In genomic region chr2:29803400-29803831, GRCm38 (mm10) we compare ENCODE assay signal across 7 mouse cellular contexts. TPM values are rescaled to one million over a fixed set of nuclear protein-coding genes. Genes with fewer than 3 reads are reported as not detected.
A peak's percentile ranks its signal among the peaks of the same experiment; 100 is the strongest.
DNase-seq lines count a peak whose midpoint lies in the region; ATAC-seq and TF ChIP-seq lines count a peak whose summit lies in the region.

No protein-coding gene starts in this region.

- H3K4me2 ChIP-seq in hindbrain, postnatal 0 days (ENCODE audit: low read depth, low read length) = peak overlapping the region; percentile 75
- peak overlapping the region; percentile 88 for H3K4me2 ChIP-seq in liver, embryonic 14.5 days (ENCODE audit: low read depth)
- peak overlapping the region; percentile 81 for H3K4me2 ChIP-seq in neural tube, embryonic 14.5 days (ENCODE audit: low read depth, low read length)

- peak overlapping the region; percentile 94 for H3K9ac ChIP-seq in hindbrain, postnatal 0 days (replicated peaks; ENCODE audit: low read length)
- peak overlapping the region; percentile 68; the same call in 1 of the 2 replicates for H3K9ac ChIP-seq in liver, embryonic 14.5 days (replicated peaks)
- H3K9ac ChIP-seq in neural tube, embryonic 14.5 days (replicated peaks; ENCODE audit: low read depth, low read length) = peak overlapping the region; percentile 89

- TF ChIP-seq CTCF in hindbrain, postnatal 0 days (IDR thresholded peaks at IDR 0.05; ENCODE audit: low read depth) = peak; percentile 61
- TF ChIP-seq CTCF in liver, embryonic 14.5 days (IDR thresholded peaks at IDR 0.05; ENCODE audit: low read depth) = peak; percentile 64

- H3K9me3 ChIP-seq in embryonic facial prominence, embryonic 10.5 days = no peaks in the 10 kb centered on the region
- H3K9me3 ChIP-seq in hindbrain, postnatal 0 days (ENCODE audit: low read length) = no peaks in the 10 kb centered on the region
- no peaks in the 10 kb centered on the region for H3K9me3 ChIP-seq in liver, embryonic 14.5 days (ENCODE audit: control insufficient read depth, low read length)
- H3K9me3 ChIP-seq in neural tube, embryonic 14.5 days (ENCODE audit: control insufficient read depth, low read length) = no peaks in the 10 kb centered on the region

- 19% methylated on average over 6 of the region's 6 CpGs for WGBS in embryonic facial prominence, embryonic 10.5 days
- WGBS in hindbrain, postnatal 0 days = 19% methylated on average over 6 of the region's 6 CpGs
- WGBS in liver, embryonic 14.5 days (ENCODE audit: insufficient replicate concordance) = 36% methylated on average over 6 of the region's 6 CpGs
- WGBS in neural tube, embryonic 14.5 days = 20% methylated on average over 6 of the region's 6 CpGs

- peaks cover 19% of the 10 kb centered on the region for H3K4me1 ChIP-seq in embryonic facial prominence, embryonic 10.5 days
- H3K4me1 ChIP-seq in hindbrain, postnatal 0 days (ENCODE audit: insufficient read depth, low read length) = peaks cover 11% of the 10 kb centered on the region
- peaks cover 0 to 7% of the 10 kb centered on the region in 2 experiments; a peak in 2 of 4 replicates for H3K4me1 ChIP-seq in liver, embryonic 14.5 days (replicated peaks; ENCODE audit: control insufficient read depth in 2 of 2, insufficient read depth in 2 of 2, low read length in 1 of 2)
- peaks cover 11% of the 10 kb centered on the region for H3K4me1 ChIP-seq in neural tube, embryonic 14.5 days (ENCODE audit: control insufficient read depth, insufficient read depth, low read length)

- ATAC-seq in hindbrain, postnatal 0 days = peak; percentile 44; the same call in 1 of the 2 replicates
- no peak for ATAC-seq in liver, embryonic 14.5 days (ENCODE audit: insufficient read depth)
- no peak for ATAC-seq in neural tube, embryonic 14.5 days (ENCODE audit: low read depth)

- 0 out of 2 replicates have a peak overlapping the region, but pooled peaks have one; percentile 87 for H3K27ac ChIP-seq in embryonic facial prominence, embryonic 10.5 days (replicated peaks)
- H3K27ac ChIP-seq in hindbrain, postnatal 0 days = peak overlapping the region; percentile 91
- H3K27ac ChIP-seq in liver, embryonic 14.5 days = no peak overlapping the region
- peak overlapping the region; percentile 89 for H3K27ac ChIP-seq in neural tube, embryonic 14.5 days (ENCODE audit: low read depth, low read length)

- peaks cover 10% of the 10 kb centered on the region; the same call in 1 of the 2 replicates for H3K27me3 ChIP-seq in embryonic facial prominence, embryonic 10.5 days (replicated peaks; ENCODE audit: low read depth, poor library complexity, severe bottlenecking)
- H3K27me3 ChIP-seq in hindbrain, postnatal 0 days (ENCODE audit: insufficient read depth, low read length) = no peaks in the 10 kb centered on the region
- H3K27me3 ChIP-seq in liver, embryonic 14.5 days (ENCODE audit: control insufficient read depth, insufficient read depth, low read length) = no peaks in the 10 kb centered on the region; the same call in 1 of the 2 replicates
- no peaks in the 10 kb centered on the region for H3K27me3 ChIP-seq in neural tube, embryonic 14.5 days (ENCODE audit: control insufficient read depth, insufficient read depth, low read length)

- no peak for TF ChIP-seq EP300 in liver, embryonic 14.5 days (IDR thresholded peaks at IDR 0.05; ENCODE audit: low read depth)

- peak; percentile 59 for DNase-seq in 416B (ENCODE audit: low read depth)
- DNase-seq in ES-CJ7 (ENCODE audit: low read depth, low spot score) = peak; percentile 65
- DNase-seq in embryonic facial prominence, embryonic 10.5 days (ENCODE audit: low spot score) = peak; percentile 47
- DNase-seq in hindbrain, postnatal 0 days (ENCODE audit: low spot score) = peak; percentile 51
- DNase-seq in liver, embryonic 14.5 days (ENCODE audit: low read depth in 3 of 3, low spot score in 3 of 3) = no peak
- no peak for DNase-seq in layer of hippocampus, postnatal 36 days

- peaks cover 45% of the 10 kb centered on the region for H3K36me3 ChIP-seq in embryonic facial prominence, embryonic 10.5 days (replicated peaks)
- peaks cover 40% of the 10 kb centered on the region for H3K36me3 ChIP-seq in hindbrain, postnatal 0 days (ENCODE audit: insufficient read depth, low read length)
- no peaks in the 10 kb centered on the region for H3K36me3 ChIP-seq in liver, embryonic 14.5 days (replicated peaks; ENCODE audit: control insufficient read depth, insufficient read depth, low read depth)
- H3K36me3 ChIP-seq in neural tube, embryonic 14.5 days (ENCODE audit: control insufficient read depth, insufficient read depth, low read length) = peaks cover 36% of the 10 kb centered on the region

- H3K4me3 ChIP-seq in embryonic facial prominence, embryonic 10.5 days = peak overlapping the region; percentile 96
- H3K4me3 ChIP-seq in hindbrain, postnatal 0 days (ENCODE audit: low read length) = peak overlapping the region; percentile 92
- H3K4me3 ChIP-seq in liver, embryonic 14.5 days (ENCODE audit: insufficient read depth in 1 of 2, low read depth in 2 of 2, low read length in 2 of 2) = peak overlapping the region in 1 of 2 experiments; percentile 61; a peak in 2 of 4 replicates
- H3K4me3 ChIP-seq in neural tube, embryonic 14.5 days (ENCODE audit: low read depth, low read length) = peak overlapping the region; percentile 90

RNA-seq across cellular contexts. Expression of gene Slc27a4, which starts 1.0 kb away (rescaled TPM):
- polyA plus RNA-seq in embryonic facial prominence, embryonic 10.5 days (2016; fragmentation: Nextera tagmentation; extraction: Ambion mirVana) = 10.1 and 11.2 TPM in 2 replicates
- total RNA-seq in hindbrain, postnatal 0 days (2014; rRNA removed) = 139 TPM in 2 replicates
- polyA plus RNA-seq in hindbrain, postnatal 0 days (2015; fragmentation: Nextera tagmentation; extraction: Ambion mirVana) = 43.4 and 46.4 TPM in 2 replicates
- polyA plus RNA-seq in liver, embryonic 14.5 days (2012; rRNA removed) = 2.3 and 2.5 TPM in 2 replicates
- polyA plus RNA-seq in liver, embryonic 14.5 days (2014; fragmentation: Nextera tagmentation; extraction: Ambion mirVana) = 1.5 and 1.9 TPM in 2 replicates
- 35.8 and 37.6 TPM in 2 replicates for polyA plus RNA-seq in neural tube, embryonic 14.5 days (2014; fragmentation: Nextera tagmentation; extraction: Ambion mirVana)
- total RNA-seq in layer of hippocampus, postnatal 36 days (2021) = 10 to 100 TPM; 69.6 to 70.5 TPM

RNA-seq across cellular contexts. Expression of gene Trub2, which starts 15.1 kb away (rescaled TPM):
- 60.7 and 65.1 TPM in 2 replicates for polyA plus RNA-seq in embryonic facial prominence, embryonic 10.5 days (2016; fragmentation: Nextera tagmentation; extraction: Ambion mirVana)
- 47.4 and 49.9 TPM in 2 replicates for total RNA-seq in hindbrain, postnatal 0 days (2014; rRNA removed)
- polyA plus RNA-seq in hindbrain, postnatal 0 days (2015; fragmentation: Nextera tagmentation; extraction: Ambion mirVana) = 32.5 and 34.2 TPM in 2 replicates
- polyA plus RNA-seq in liver, embryonic 14.5 days (2012; rRNA removed) = 11.2 and 15.1 TPM in 2 replicates
- polyA plus RNA-seq in liver, embryonic 14.5 days (2014; fragmentation: Nextera tagmentation; extraction: Ambion mirVana) = 9.3 and 11.8 TPM in 2 replicates
- polyA plus RNA-seq in neural tube, embryonic 14.5 days (2014; fragmentation: Nextera tagmentation; extraction: Ambion mirVana) = 27.1 and 29.3 TPM in 2 replicates
- 10 to 100 TPM; 39.9 to 46.6 TPM for total RNA-seq in layer of hippocampus, postnatal 36 days (2021)

RNA-seq across cellular contexts. Expression of gene Coq4, which starts 16.1 kb away (rescaled TPM):
- polyA plus RNA-seq in embryonic facial prominence, embryonic 10.5 days (2016; fragmentation: Nextera tagmentation; extraction: Ambion mirVana) = 45.0 and 50.5 TPM in 2 replicates
- total RNA-seq in hindbrain, postnatal 0 days (2014; rRNA removed) = 52.0 and 58.2 TPM in 2 replicates
- polyA plus RNA-seq in hindbrain, postnatal 0 days (2015; fragmentation: Nextera tagmentation; extraction: Ambion mirVana) = 32.5 and 35.8 TPM in 2 replicates
- polyA plus RNA-seq in liver, embryonic 14.5 days (2012; rRNA removed) = 8.4 and 10.0 TPM in 2 replicates
- polyA plus RNA-seq in liver, embryonic 14.5 days (2014; fragmentation: Nextera tagmentation; extraction: Ambion mirVana) = 11.6 and 13.4 TPM in 2 replicates
- 39.5 and 53.4 TPM in 2 replicates for polyA plus RNA-seq in neural tube, embryonic 14.5 days (2014; fragmentation: Nextera tagmentation; extraction: Ambion mirVana)
- total RNA-seq in layer of hippocampus, postnatal 36 days (2021) = 10 to 100 TPM; 23.3 to 28.9 TPM

RNA-seq across cellular contexts. Expression of gene Urm1, which starts 16.5 kb away (rescaled TPM):
- polyA plus RNA-seq in embryonic facial prominence, embryonic 10.5 days (2016; fragmentation: Nextera tagmentation; extraction: Ambion mirVana) = 18.0 and 23.7 TPM in 2 replicates
- 46.1 and 70.7 TPM in 2 replicates for total RNA-seq in hindbrain, postnatal 0 days (2014; rRNA removed)
- polyA plus RNA-seq in hindbrain, postnatal 0 days (2015; fragmentation: Nextera tagmentation; extraction: Ambion mirVana) = 28.7 and 29.3 TPM in 2 replicates
- polyA plus RNA-seq in liver, embryonic 14.5 days (2012; rRNA removed) = 14.5 and 17.7 TPM in 2 replicates
- polyA plus RNA-seq in liver, embryonic 14.5 days (2014; fragmentation: Nextera tagmentation; extraction: Ambion mirVana) = 7.4 and 8.4 TPM in 2 replicates
- 21.8 and 24.6 TPM in 2 replicates for polyA plus RNA-seq in neural tube, embryonic 14.5 days (2014; fragmentation: Nextera tagmentation; extraction: Ambion mirVana)
- total RNA-seq in layer of hippocampus, postnatal 36 days (2021) = 10 to 100 TPM; 36.6 to 49.5 TPM

RNA-seq across cellular contexts. Expression of gene Gm13547, which starts 44.3 kb away (rescaled TPM):
- not detected in 2 replicates for polyA plus RNA-seq in embryonic facial prominence, embryonic 10.5 days (2016; fragmentation: Nextera tagmentation; extraction: Ambion mirVana)
- total RNA-seq in hindbrain, postnatal 0 days (2014; rRNA removed) = not detected in 2 replicates
- polyA plus RNA-seq in hindbrain, postnatal 0 days (2015; fragmentation: Nextera tagmentation; extraction: Ambion mirVana) = 0.48 and 0.59 TPM in 2 replicates
- polyA plus RNA-seq in liver, embryonic 14.5 days (2012; rRNA removed) = not detected in 2 replicates
- not detected in 2 replicates for polyA plus RNA-seq in liver, embryonic 14.5 days (2014; fragmentation: Nextera tagmentation; extraction: Ambion mirVana)
- not detected in 2 replicates for polyA plus RNA-seq in neural tube, embryonic 14.5 days (2014; fragmentation: Nextera tagmentation; extraction: Ambion mirVana)
- not detected for total RNA-seq in layer of hippocampus, postnatal 36 days (2021)

Comparison
In these comparisons a context has a peak if more than half of its experiments do, and no peak if none do; other contexts are left out.
1. DNase-seq: peak in 416B (single experiment), ES-CJ7 (single experiment), embryonic facial prominence, embryonic 10.5 days (single experiment) and hindbrain, postnatal 0 days (single experiment); none in liver, embryonic 14.5 days (0 of 3) and layer of hippocampus, postnatal 36 days (0 of 2).
2. Peak in every context shown above with its lines, with median percentiles within 50 percentile points of each other: H3K4me2 ChIP-seq and H3K9ac ChIP-seq.